Mouse (Mus musculus) spleen, adult 2 months (tissue): ENCODE results near the gene Catsperd. TPM values are rescaled to one million over a fixed set of nuclear protein-coding genes. Genes with fewer than 3 reads are reported as not detected.
A peak's percentile ranks its signal among the peaks of the same experiment; 100 is the strongest.
"Not testable (repeated sequence)": the region's sequence is repeated elsewhere in the genome, so short reads cannot be mapped to it uniquely, and the experiment has no call there.

Experiments used
- DNase-seq, 2 experiments: peaks; one replicate each; pipeline versions ENCODE4 v3.0.0 to v3.0.0-alpha.2; 2012 to 2021; ENCODE audit warnings: low spot score in 2 of 2, low read depth in 1 of 2
- H3K27ac ChIP-seq: fragments of 200-500 bp; 2 replicates; pipeline ENCODE4 v1.5.1; 2012; ENCODE audit warnings: low read length, inconsistent platforms; ENCODE audit not compliant: insufficient read depth
- H3K27me3 ChIP-seq: fragments of 200-500 bp; 2 replicates; pipeline ENCODE4 v1.6.1; 2012; ENCODE audit warnings: mild to moderate bottlenecking, moderate library complexity, low read length, inconsistent platforms; ENCODE audit not compliant: control insufficient read depth, insufficient read depth
- H3K36me3 ChIP-seq: fragments of 200-500 bp; 2 replicates; pipeline ENCODE4 v1.6.1; 2012; ENCODE audit warnings: mild to moderate bottlenecking, low read length, inconsistent platforms; ENCODE audit not compliant: control insufficient read depth, insufficient read depth
- H3K4me1 ChIP-seq: fragments of 200-500 bp; 2 replicates; pipeline ENCODE4 v1.6.1; 2011; ENCODE audit warnings: inconsistent platforms; ENCODE audit not compliant: control insufficient read depth, insufficient read depth, insufficient read length
- H3K4me3 ChIP-seq: fragments of 200-500 bp; 2 replicates; pipeline ENCODE4 v1.5.1; 2011; ENCODE audit warnings: mild to moderate bottlenecking, inconsistent platforms; ENCODE audit not compliant: insufficient read depth, insufficient read length; ENCODE audit errors: extremely low read depth
- CTCF ChIP-seq: fragments of 200-500 bp; IDR thresholded peaks from 2 replicates; pipeline ENCODE4 v1.5.1; 2011; ENCODE audit warnings: mild to moderate bottlenecking, inconsistent platforms; ENCODE audit not compliant: insufficient read depth, insufficient read length, insufficient replicate concordance; ENCODE audit errors: extremely low read depth
- POLR2A ChIP-seq: fragments of 200-500 bp; IDR thresholded peaks from 2 replicates; pipeline ENCODE4 v1.6.1; 2011; ENCODE audit warnings: low read depth, low read length, inconsistent platforms
- WGBS: fragments of 180-500 bp; shearing (Covaris S2); methylation state at CpG from one replicate; pipeline ENCODE4 v1.1.7; 2018; 5-methylcytosine and 5-hydroxymethylcytosine counted together
- polyA plus RNA-seq: library from polyadenylated mRNA; depleted of rRNA; stranded (reverse); fragments of >200 nt; gene quantifications from 2 replicates; pipeline ENCODE4 v1.2.3, GENCODE M21; 2012

Catsperd gene
- polyA plus RNA-seq, 1 experiment, result 0.28 TPM

- TF ChIP-seq POLR2A (no peak), CTCF (no peak)
- Histone ChIP-seq H3K27ac (no peak overlapping the region), H3K36me3 (peaks cover 7% of the 10 kb centered on the region), H3K27me3 (no peaks in the 10 kb centered on the region), H3K4me3 (no peak overlapping the region), H3K4me1 (peaks cover 10% of the 10 kb centered on the region; the same call in 1 of the 2 replicates)
- 84% methylated on average over 3 of the region's 3 CpGs for WGBS
- no peak for DNase-seq
Observed at GRCm38 (mm10) chr17:56625495-56625894, 2.4 kb upstream of the Catsperd start.

GRCm38 (mm10) chr17:56626260-56626659, 1.7 kb upstream of the Catsperd start:
- Histone ChIP-seq H3K4me1 (peaks cover 10% of the 10 kb centered on the region; the same call in 1 of the 2 replicates), H3K27me3 (no peaks in the 10 kb centered on the region), H3K36me3 (peaks cover 6% of the 10 kb centered on the region), H3K27ac (no peak overlapping the region), H3K4me3 (peak overlapping the region; percentile 75)
- TF ChIP-seq POLR2A (no peak), CTCF (no peak)
- under 1% methylated on average over 30 of the region's 32 CpGs for WGBS
- DNase-seq, result no peak

- H3K27me3 ChIP-seq, result no peaks in the 10 kb centered on the region
- DNase-seq, result peak; percentile 96 to 97
- peaks cover 10% of the 10 kb centered on the region; the same call in 1 of the 2 replicates for H3K4me1 ChIP-seq
- H3K36me3 ChIP-seq, result peaks cover 3% of the 10 kb centered on the region
- no peak for TF ChIP-seq CTCF
- TF ChIP-seq POLR2A, result peak; percentile 49; the same call in 1 of the 2 replicates
- H3K4me3 ChIP-seq, result peak within 1 kb of the TSS; percentile 75
- no peak within 1 kb of the TSS for H3K27ac ChIP-seq
- under 1% methylated on average over 51 of the region's 51 CpGs for WGBS
Observed at GRCm38 (mm10) chr17:56626754-56627470, 1.0 kb upstream of the Catsperd start, which contains the start of gene Lonp1. Gene Lonp1, minus strand, starts transcription at chr17:56626887.

- not testable (repeated sequence) for H3K4me3 ChIP-seq
- 85% methylated on average over 27 of the region's 27 CpGs for WGBS
Observed at GRCm38 (mm10) chr17:56629800-56630781, 2.1 kb downstream of the Catsperd start.

GRCm38 (mm10) chr17:56631807-56632206, 3.9 kb downstream of the Catsperd start:
- H3K27ac ChIP-seq, result no peak overlapping the region
- no peak overlapping the region for H3K4me3 ChIP-seq
- H3K27me3 ChIP-seq, result no peaks in the 10 kb centered on the region
- TF ChIP-seq CTCF (no peak), POLR2A (no peak)
- H3K4me1 ChIP-seq, result peaks cover 9% of the 10 kb centered on the region; the same call in 1 of the 2 replicates
- no peak for DNase-seq
- no peaks in the 10 kb centered on the region for H3K36me3 ChIP-seq
- WGBS, result 78% methylated on average over 4 of the region's 4 CpGs

More at GRCm38 (mm10) chr17:56629800-56630781, 2.1 kb downstream of the Catsperd start:
- not testable (repeated sequence) for DNase-seq, H3K27ac ChIP-seq, H3K36me3 ChIP-seq, H3K27me3 ChIP-seq
- H3K4me1 ChIP-seq, result peaks cover 12% of the 10 kb centered on the region; the same call in 1 of the 2 replicates

- Histone ChIP-seq H3K27me3 (no peaks in the 10 kb centered on the region), H3K4me1 (peaks cover 2% of the 10 kb centered on the region; the same call in 1 of the 2 replicates), H3K27ac (peak overlapping the region; percentile 59; the same call in 1 of the 2 replicates), H3K4me3 (no peak overlapping the region), H3K36me3 (no peaks in the 10 kb centered on the region)
- WGBS, result 38% methylated on average over 6 of the region's 6 CpGs
- DNase-seq, result peak; percentile 54 to 66
- no peak for TF ChIP-seq POLR2A
- no peak for TF ChIP-seq CTCF
Observed at GRCm38 (mm10) chr17:56634023-56634422, 6.1 kb downstream of the Catsperd start.

- TF ChIP-seq POLR2A (no peak), CTCF (no peak)
- WGBS, result 85% methylated on average over 4 of the region's 4 CpGs
Observed at GRCm38 (mm10) chr17:56643237-56643636, 15.3 kb downstream of the Catsperd start.

More at GRCm38 (mm10) chr17:56643237-56643636, 15.3 kb downstream of the Catsperd start:
- H3K27ac ChIP-seq, result no peak overlapping the region
- no peak overlapping the region for H3K4me3 ChIP-seq
- no peak for DNase-seq
- no peaks in the 10 kb centered on the region for H3K4me1 ChIP-seq
- H3K27me3 ChIP-seq, result no peaks in the 10 kb centered on the region
- H3K36me3 ChIP-seq, result no peaks in the 10 kb centered on the region
